Mouse (Mus musculus): ENCODE data around the gene Zfp429. TPM values are rescaled to one million over a fixed set of nuclear protein-coding genes. Genes with fewer than 3 reads are reported as not detected.
A peak's percentile ranks its signal among the peaks of the same experiment; 100 is the strongest.

The Zfp429 gene
- total and polyA plus RNA-seq, 3 experiments = 8.0 to 17.4 (median 9.0) TPM

DNA sequence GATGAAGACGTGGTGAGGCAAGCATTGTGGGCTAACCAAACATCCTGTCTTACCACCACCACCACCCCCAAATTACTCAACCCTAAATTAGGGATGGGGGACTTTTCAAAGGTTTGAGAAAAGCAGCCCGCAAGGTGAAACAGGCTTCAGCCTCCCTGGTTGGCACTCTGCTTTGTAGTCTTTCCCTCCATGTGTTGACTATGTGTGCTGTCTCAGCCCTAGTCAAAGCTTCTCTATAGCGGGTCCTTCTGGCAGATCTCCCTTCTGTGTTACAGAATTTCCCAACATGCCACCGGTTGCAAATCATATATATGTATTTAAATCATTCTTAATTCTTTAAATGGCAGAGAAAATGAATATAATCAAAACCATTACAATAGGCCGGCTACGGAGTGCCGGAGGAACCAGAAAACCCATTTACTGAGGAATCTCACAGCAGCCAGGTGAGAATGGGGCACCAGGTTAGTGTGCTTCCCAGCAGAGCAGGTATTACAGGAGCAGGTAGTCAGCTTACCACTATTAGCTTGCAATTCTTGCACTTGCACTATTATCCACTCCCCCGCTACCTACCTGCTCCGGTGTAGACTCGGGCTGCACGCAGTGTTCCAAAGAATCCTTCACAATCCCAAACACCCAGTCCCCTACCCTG, 21.1 kb upstream of the Zfp429 start:
- Histone ChIP-seq H3K27ac (ENCODE audit: insufficient read depth, low read depth) (no peak overlapping the region), H3K4me1 (ENCODE audit: control insufficient read depth in 1 of 2, insufficient read depth in 2 of 2) (no peaks in the 10 kb centered on the region; a peak in 1 of 4 replicates), H3K27me3 (replicated peaks) (no peaks in the 10 kb centered on the region), H3K36me3 (replicated peaks in 1 of 2; ENCODE audit: control insufficient read depth in 1 of 2, insufficient read depth in 1 of 2, low read length in 1 of 2) (no peaks in the 10 kb centered on the region), H3K79me2 (replicated peaks; ENCODE audit: control insufficient read depth, extremely low read depth, insufficient read depth, poor library complexity, severe bottlenecking) (no peaks in the 10 kb centered on the region), H3K4me3 (replicated peaks in 1 of 3; ENCODE audit: low read depth in 2 of 3, low read length in 2 of 3, poor library complexity in 1 of 3) (peak overlapping the region in 1 of 3 experiments; percentile 60), H3K9me3 (replicated peaks; ENCODE audit: low read length) (no peaks in the 10 kb centered on the region), H3K4me2 (ENCODE audit: insufficient read depth, low read depth, poor library complexity, severe bottlenecking) (peak overlapping the region; percentile 25; the same call in 1 of the 2 replicates), H3K9ac (ENCODE audit: insufficient read depth, low read depth) (no peak overlapping the region)
- in situ Hi-C loops (cut with MboI; ENCODE audit: low pct_ligation_motif_present, low pct_unique_long_range_greater_than_20kb, low sequenced_read_pairs) = no loop called here
- dilution Hi-C loops (cut with MboI; ENCODE audit: extremely low pct_ligation_motif_present, extremely low pct_unique_long_range_greater_than_20kb, low sequenced_read_pairs) = no loop called here
- TF ChIP-seq ETS1 (conservative IDR thresholded peaks at IDR 0.05; ENCODE audit: low read depth, low read length) (no peak), USF2 (conservative IDR thresholded peaks at IDR 0.05; ENCODE audit: low read depth, low read length) (no peak), USF1 (IDR thresholded peaks at IDR 0.05; ENCODE audit: low read depth, low read length) (no peak), EP300 (IDR thresholded peaks at IDR 0.05; ENCODE audit: low read length) (no peak), MXI1 (IDR thresholded peaks at IDR 0.05; ENCODE audit: low read depth, low read length) (no peak), KAT2A (IDR thresholded peaks at IDR 0.05; ENCODE audit: insufficient replicate concordance, low read length) (no peak), CHD1 (IDR thresholded peaks at IDR 0.05; ENCODE audit: low read depth, low read length) (no peak), POLR2A (IDR thresholded peaks at IDR 0.05; ENCODE audit: low read depth, low read length) (no peak), TBP (conservative IDR thresholded peaks at IDR 0.05; ENCODE audit: low read depth, low read length) (no peak), RAD21 (IDR thresholded peaks at IDR 0.05; ENCODE audit: low read depth, low read length) (no peak), CHD2 (IDR thresholded peaks at IDR 0.05; ENCODE audit: low read length) (no peak), SIN3A (IDR thresholded peaks at IDR 0.05; ENCODE audit: low read length) (no peak), ZNF384 (IDR thresholded peaks at IDR 0.05; ENCODE audit: low read depth, low read length) (no peak), JUND (conservative IDR thresholded peaks at IDR 0.05; ENCODE audit: low read depth, low read length) (no peak), ZMIZ1 (IDR thresholded peaks at IDR 0.05; ENCODE audit: low read depth, low read length) (no peak), IRF4 (IDR thresholded peaks at IDR 0.05; ENCODE audit: low read depth, low read length) (no peak), MYC (IDR thresholded peaks at IDR 0.05; ENCODE audit: low read depth, low read length) (no peak), JUN (IDR thresholded peaks at IDR 0.05; ENCODE audit: insufficient read depth, low read depth, low read length) (no peak)
- DNase-seq (ENCODE audit: extremely low read depth) = no peak

DNA sequence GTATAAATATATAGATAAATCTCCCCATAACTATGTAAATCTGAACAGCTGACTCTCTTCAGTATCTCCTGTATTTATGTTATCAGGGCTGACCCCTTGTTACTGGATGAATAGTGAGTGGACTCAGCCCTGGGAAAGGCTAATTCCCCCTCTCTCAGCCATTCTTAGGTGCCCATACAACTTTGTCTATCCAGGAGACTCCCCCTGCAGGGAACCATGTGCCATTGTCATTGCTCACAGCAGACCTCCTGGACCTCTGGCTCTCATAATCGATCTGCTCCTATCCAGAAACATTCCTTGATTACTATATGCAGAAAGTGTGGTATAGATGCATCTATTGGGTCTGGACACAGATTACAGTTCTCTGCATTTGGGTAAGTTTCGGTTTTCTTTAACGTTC, 17.2 kb upstream of the Zfp429 start:
- Histone ChIP-seq H3K4me1 (ENCODE audit: control insufficient read depth in 1 of 2, insufficient read depth in 2 of 2) (no peaks in the 10 kb centered on the region; a peak in 1 of 4 replicates), H3K79me2 (replicated peaks; ENCODE audit: control insufficient read depth, extremely low read depth, insufficient read depth, poor library complexity, severe bottlenecking) (no peaks in the 10 kb centered on the region), H3K27ac (ENCODE audit: insufficient read depth, low read depth) (no peak overlapping the region), H3K36me3 (replicated peaks in 1 of 2; ENCODE audit: control insufficient read depth in 1 of 2, insufficient read depth in 1 of 2, low read length in 1 of 2) (no peaks in the 10 kb centered on the region), H3K9ac (ENCODE audit: insufficient read depth, low read depth) (no peak overlapping the region), H3K4me2 (ENCODE audit: insufficient read depth, low read depth, poor library complexity, severe bottlenecking) (no peak overlapping the region), H3K9me3 (replicated peaks; ENCODE audit: low read length) (no peaks in the 10 kb centered on the region), H3K27me3 (replicated peaks) (no peaks in the 10 kb centered on the region), H3K4me3 (replicated peaks in 1 of 3; ENCODE audit: low read depth in 2 of 3, low read length in 2 of 3, poor library complexity in 1 of 3) (no peak overlapping the region)
- in situ Hi-C loops (cut with MboI; ENCODE audit: low pct_ligation_motif_present, low pct_unique_long_range_greater_than_20kb, low sequenced_read_pairs) = no loop called here
- TF ChIP-seq USF1 (IDR thresholded peaks at IDR 0.05; ENCODE audit: low read depth, low read length) (no peak), MYC (IDR thresholded peaks at IDR 0.05; ENCODE audit: low read depth, low read length) (no peak), HCFC1 (IDR thresholded peaks at IDR 0.05; ENCODE audit: low read depth, low read length) (no peak), GABPA (IDR thresholded peaks at IDR 0.05; ENCODE audit: insufficient replicate concordance, low read depth, low read length) (no peak), SMC3 (IDR thresholded peaks at IDR 0.05; ENCODE audit: low read depth, low read length) (peak; percentile 12; the same call in 1 of the 2 replicates), CTCF (conservative IDR thresholded peaks at IDR 0.05 in 1 of 2, IDR thresholded peaks at IDR 0.05 in 1 of 2; ENCODE audit: low read depth in 2 of 2, low read length in 2 of 2) (peak in 1 of 2 experiments; percentile 43; a peak in 2 of 4 replicates)
- dilution Hi-C loops (cut with MboI; ENCODE audit: extremely low pct_ligation_motif_present, extremely low pct_unique_long_range_greater_than_20kb, low sequenced_read_pairs) = no loop called here
- DNase-seq (ENCODE audit: extremely low read depth) = peak; percentile 9
